Mouse (Mus musculus) hindbrain, embryonic 14.5 days (tissue): Measurements from ENCODE around the gene Thegl. TPM values are rescaled to one million over a fixed set of nuclear protein-coding genes. Genes with fewer than 3 reads are reported as not detected.

ENCODE experiments used
- ATAC-seq: fragments of 200-750 bp; cut with Nextera tagmentation; 2 replicates; pipeline ENCODE4 v1.8.0; 2017; ENCODE audit warnings: moderate number of reproducible peaks, mild to moderate bottlenecking, moderate TSS enrichment, moderate library complexity; ENCODE audit not compliant: low FRiP score
- DNase-seq: peaks from one replicate; pipeline ENCODE4 v3.0.0-alpha.2; 2015; ENCODE audit warnings: low spot score
- H3K27ac ChIP-seq: fragments of 300-500 bp; sonication (generic); 2 replicates; pipeline ENCODE4 v1.5.1; 2014; ENCODE audit warnings: mild to moderate bottlenecking, moderate library complexity
- H3K27me3 ChIP-seq: fragments of 300-500 bp; sonication (generic); 2 replicates; pipeline ENCODE4 v1.6.1; 2014; ENCODE audit warnings: mild to moderate bottlenecking, low read length, mixed read lengths; ENCODE audit not compliant: control insufficient read depth, insufficient read depth
- H3K36me3 ChIP-seq: fragments of 300-500 bp; sonication (generic); replicated peaks from 2 replicates; pipeline ENCODE4 v1.6.1; 2014; ENCODE audit not compliant: control insufficient read depth, insufficient read depth
- H3K4me1 ChIP-seq: fragments of 300-500 bp; sonication (generic); replicated peaks from 2 replicates; pipeline ENCODE4 v1.6.1; 2014; ENCODE audit warnings: antibody characterized with exemption, low read length, mixed read lengths; ENCODE audit not compliant: control insufficient read depth, insufficient read depth
- H3K4me2 ChIP-seq: fragments of 300-500 bp; sonication (generic); replicated peaks from 2 replicates; pipeline ENCODE4 v1.6.1; 2014; ENCODE audit warnings: mild to moderate bottlenecking, moderate library complexity
- H3K4me3 ChIP-seq: fragments of 300-500 bp; sonication (generic); replicated peaks from 2 replicates; pipeline ENCODE4 v1.5.1; 2014; ENCODE audit warnings: mild to moderate bottlenecking, low read length
- H3K9ac ChIP-seq: fragments of 300-500 bp; sonication (generic); 2 replicates; pipeline ENCODE4 v1.6.1; 2014
- H3K9me3 ChIP-seq: fragments of 300-500 bp; sonication (generic); 2 replicates; pipeline ENCODE4 v1.6.1; 2016; ENCODE audit warnings: low read length; ENCODE audit not compliant: control insufficient read depth
- WGBS: fragments of 180-500 bp; shearing (Covaris S2); extraction: QIAGEN DNeasy Blood & Tissue Kit; methylation state at CpG from one replicate; pipeline ENCODE4 v1.1.7; 2014; 5-methylcytosine and 5-hydroxymethylcytosine counted together
- polyA plus RNA-seq: library from polyadenylated mRNA; unstranded; fragments of >200 nt; fragmentation: Nextera tagmentation; extraction: Ambion mirVana; gene quantifications from 2 replicates; pipeline ENCODE4 v1.2.1, GENCODE M21; 2014

Gene Thegl
- polyA plus RNA-seq, 1 experiment from 2014 or later: 0.66 TPM

GRCm38 (mm10) chr5:77098874-77099273 lies 83.1 kb downstream of the Thegl start:
- Histone ChIP-seq H3K4me2 (no peak overlapping the region), H3K9ac (no peak overlapping the region), H3K27ac (no peak overlapping the region), H3K4me1 (peaks cover 4% of the 10 kb centered on the region), H3K27me3 (peaks cover 15% of the 10 kb centered on the region), H3K36me3 (no peaks in the 10 kb centered on the region), H3K4me3 (no peak overlapping the region), H3K9me3 (no peaks in the 10 kb centered on the region)
- ATAC-seq (no peak), DNase-seq (no peak)
- WGBS: 76% methylated on average over 3 of the region's 3 CpGs

- no peaks in the 10 kb centered on the region for H3K9me3 ChIP-seq
- 81% methylated on average over 11 of the region's 11 CpGs for WGBS
- no peak overlapping the region for H3K4me3 ChIP-seq
- H3K4me2 ChIP-seq: no peak overlapping the region
- H3K36me3 ChIP-seq: no peaks in the 10 kb centered on the region
- DNase-seq: no peak
- no peak overlapping the region for H3K9ac ChIP-seq
- no peak for ATAC-seq
- H3K27ac ChIP-seq: no peak overlapping the region
- peaks cover 15% of the 10 kb centered on the region for H3K27me3 ChIP-seq
- H3K4me1 ChIP-seq: peaks cover 4% of the 10 kb centered on the region
These were observed 83.6 kb downstream of the Thegl start for GRCm38 (mm10) chr5:77099317-77099996.

- Histone ChIP-seq H3K9ac (no peak overlapping the region), H3K9me3 (no peaks in the 10 kb centered on the region), H3K36me3 (no peaks in the 10 kb centered on the region), H3K27me3 (peaks cover 15% of the 10 kb centered on the region), H3K4me1 (peaks cover 4% of the 10 kb centered on the region), H3K4me3 (no peak overlapping the region), H3K27ac (no peak overlapping the region), H3K4me2 (no peak overlapping the region)
- no peak for ATAC-seq
- DNase-seq: no peak
- 82% methylated on average over 6 of the region's 6 CpGs for WGBS
These were observed 84.2 kb downstream of the Thegl start for GRCm38 (mm10) chr5:77099997-77100380.

- DNase-seq: no peak
- 89% methylated on average over 6 of the region's 6 CpGs for WGBS
These were observed 84.9 kb downstream of the Thegl start for GRCm38 (mm10) chr5:77100691-77101090.

GRCm38 (mm10) chr5:77102522-77103365 lies 86.9 kb downstream of the Thegl start:
- no peak overlapping the region for H3K9ac ChIP-seq
- DNase-seq (no peak), ATAC-seq (peak; percentile 53; the same call in 1 of the 2 replicates)
- H3K4me1 ChIP-seq: peaks cover 4% of the 10 kb centered on the region
- H3K27me3 ChIP-seq: no peaks in the 10 kb centered on the region
- WGBS: 70% methylated on average over 15 of the region's 15 CpGs
- H3K36me3 ChIP-seq: no peaks in the 10 kb centered on the region
- 0 out of 2 replicates have a peak overlapping the region, but pooled peaks have one; percentile 15 for H3K27ac ChIP-seq
- H3K9me3 ChIP-seq: no peaks in the 10 kb centered on the region
- no peak overlapping the region for H3K4me2 ChIP-seq
- H3K4me3 ChIP-seq: no peak overlapping the region

More at GRCm38 (mm10) chr5:77100691-77101090, 84.9 kb downstream of the Thegl start:
- Histone ChIP-seq H3K4me1 (peaks cover 4% of the 10 kb centered on the region), H3K9me3 (no peaks in the 10 kb centered on the region), H3K36me3 (no peaks in the 10 kb centered on the region), H3K9ac (no peak overlapping the region), H3K4me2 (no peak overlapping the region), H3K27ac (no peak overlapping the region), H3K4me3 (no peak overlapping the region), H3K27me3 (peaks cover 12% of the 10 kb centered on the region)
- ATAC-seq: no peak

- Histone ChIP-seq H3K9me3 (no peaks in the 10 kb centered on the region), H3K27ac (no peak overlapping the region), H3K36me3 (no peaks in the 10 kb centered on the region), H3K27me3 (no peaks in the 10 kb centered on the region), H3K4me2 (no peak overlapping the region), H3K4me1 (no peaks in the 10 kb centered on the region; the same call in 1 of the 2 replicates), H3K9ac (no peak overlapping the region), H3K4me3 (no peak overlapping the region)
- DNase-seq (no peak), ATAC-seq (no peak)
- 88% methylated on average over 11 of the region's 11 CpGs for WGBS
These were observed 91.5 kb downstream of the Thegl start for GRCm38 (mm10) chr5:77107146-77107822.

- no peak for DNase-seq
- no peak for ATAC-seq
- no peak overlapping the region for H3K9ac ChIP-seq
- H3K9me3 ChIP-seq: no peaks in the 10 kb centered on the region
- no peak overlapping the region for H3K4me3 ChIP-seq
- H3K27me3 ChIP-seq: no peaks in the 10 kb centered on the region
- no peaks in the 10 kb centered on the region for H3K4me1 ChIP-seq
- H3K36me3 ChIP-seq: no peaks in the 10 kb centered on the region
- no peak overlapping the region for H3K4me2 ChIP-seq
- no peak overlapping the region for H3K27ac ChIP-seq
- WGBS: 92% methylated on average over 6 of the region's 6 CpGs
These were observed 93.0 kb downstream of the Thegl start for GRCm38 (mm10) chr5:77108806-77109205.

GRCm38 (mm10) chr5:77109814-77110213 lies 94.0 kb downstream of the Thegl start:
- no peaks in the 10 kb centered on the region for H3K36me3 ChIP-seq
- no peaks in the 10 kb centered on the region for H3K4me1 ChIP-seq
- H3K27ac ChIP-seq: no peak overlapping the region
- 89% methylated on average over 2 of the region's 2 CpGs for WGBS
- H3K4me2 ChIP-seq: no peak overlapping the region
- H3K4me3 ChIP-seq: no peak overlapping the region
- H3K27me3 ChIP-seq: no peaks in the 10 kb centered on the region
- no peaks in the 10 kb centered on the region for H3K9me3 ChIP-seq
- ATAC-seq: no peak
- no peak overlapping the region for H3K9ac ChIP-seq
- no peak for DNase-seq
